Mouse (Mus musculus) retina, postnatal 7 days (tissue): ENCODE measurements around the gene Arid5b.

Experiments
- DNase-seq: peaks from one replicate; pipeline ENCODE4 v3.0.0-alpha.2; 2012; ENCODE audit warnings: low read depth, low spot score

Arid5b gene

GRCm38 (mm10) chr10:68236956-68237455, 41.5 kb downstream of the Arid5b start:
- no peak for DNase-seq

GRCm38 (mm10) chr10:68231385-68232182, 47.0 kb downstream of the Arid5b start:
- no peak for DNase-seq

- no peak for DNase-seq
Observed at GRCm38 (mm10) chr10:68230653-68231384, 47.7 kb downstream of the Arid5b start.

- no peak for DNase-seq
Observed at GRCm38 (mm10) chr10:68229640-68230565, 48.6 kb downstream of the Arid5b start.

GRCm38 (mm10) chr10:68222676-68223075, 55.9 kb downstream of the Arid5b start:
- no peak for DNase-seq

GRCm38 (mm10) chr10:68222012-68222411, 56.5 kb downstream of the Arid5b start:
- DNase-seq, result no peak

GRCm38 (mm10) chr10:68219327-68219726, 59.2 kb downstream of the Arid5b start:
- DNase-seq, result no peak

- no peak for DNase-seq
Observed at GRCm38 (mm10) chr10:68218678-68219077, 59.9 kb downstream of the Arid5b start.

- no peak for DNase-seq
Observed at GRCm38 (mm10) chr10:68214809-68215468, 63.6 kb downstream of the Arid5b start.

GRCm38 (mm10) chr10:68212061-68212915, 66.3 kb downstream of the Arid5b start:
- no peak for DNase-seq

GRCm38 (mm10) chr10:68211514-68211913, 67.0 kb downstream of the Arid5b start:
- DNase-seq, result no peak

- no peak for DNase-seq
Observed at GRCm38 (mm10) chr10:68210025-68210642, 68.4 kb downstream of the Arid5b start.

GRCm38 (mm10) chr10:68208670-68209065, 69.9 kb downstream of the Arid5b start:
- DNase-seq, result no peak

GRCm38 (mm10) chr10:68207803-68208669, 70.5 kb downstream of the Arid5b start:
- peak; percentile 23 for DNase-seq

GRCm38 (mm10) chr10:68204391-68204790, 74.1 kb downstream of the Arid5b start:
- DNase-seq, result no peak

- no peak for DNase-seq
Observed at GRCm38 (mm10) chr10:68203860-68204259, 74.7 kb downstream of the Arid5b start.

- no peak for DNase-seq
Observed at GRCm38 (mm10) chr10:68203322-68203721, 75.2 kb downstream of the Arid5b start.

- no peak for DNase-seq
Observed at GRCm38 (mm10) chr10:68199440-68199839, 79.1 kb downstream of the Arid5b start.

- no peak for DNase-seq
Observed at GRCm38 (mm10) chr10:68196324-68196723, 82.2 kb downstream of the Arid5b start.
